Mouse (Mus musculus) testis, adult 2 months (tissue): ENCODE data around the gene Sim2. TPM values are rescaled to one million over a fixed set of nuclear protein-coding genes. Genes with fewer than 3 reads are reported as not detected.

Source experiments
- H3K27ac ChIP-seq: fragments of 200-500 bp; 2 replicates; pipeline ENCODE4 v1.5.1; 2012; ENCODE audit warnings: low read depth, low read length; ENCODE audit not compliant: control insufficient read depth, insufficient read depth
- H3K27me3 ChIP-seq: fragments of 200-500 bp; 2 replicates; pipeline ENCODE4 v1.6.1; 2012; ENCODE audit warnings: mild to moderate bottlenecking, low read length, moderate library complexity; ENCODE audit not compliant: control insufficient read depth, insufficient read depth
- H3K36me3 ChIP-seq: fragments of 200-500 bp; 2 replicates; pipeline ENCODE4 v1.6.1; 2012; ENCODE audit warnings: mild to moderate bottlenecking, low read length; ENCODE audit not compliant: control insufficient read depth, insufficient read depth
- H3K4me1 ChIP-seq: fragments of 200-500 bp; 2 replicates; pipeline ENCODE4 v1.6.1; 2012; ENCODE audit warnings: low read length; ENCODE audit not compliant: control insufficient read depth, insufficient read depth
- H3K4me3 ChIP-seq: fragments of 200-500 bp; 2 replicates; pipeline ENCODE4 v1.5.1; 2012; ENCODE audit warnings: low read depth, mild to moderate bottlenecking, low read length, moderate library complexity, mixed read lengths; ENCODE audit not compliant: control insufficient read depth
- CTCF ChIP-seq: fragments of 200-500 bp; IDR thresholded peaks from 2 replicates; pipeline ENCODE4 v1.5.1; 2012; ENCODE audit warnings: low read depth, mild to moderate bottlenecking, inconsistent platforms, low read length, moderate library complexity; ENCODE audit not compliant: control insufficient read depth, insufficient read depth, insufficient replicate concordance
- POLR2A ChIP-seq: fragments of 200-500 bp; IDR thresholded peaks from 2 replicates; pipeline ENCODE4 v1.6.1; 2012; ENCODE audit warnings: low read depth, mild to moderate bottlenecking, inconsistent platforms, low read length, moderate library complexity; ENCODE audit not compliant: control insufficient read depth
- polyA plus RNA-seq: library from polyadenylated mRNA; depleted of rRNA; stranded (reverse); fragments of >200 nt; gene quantifications from 2 replicates; pipeline ENCODE4 v1.2.3, GENCODE M21; 2012

Gene Sim2
- polyA plus RNA-seq, 1 experiment, result 0.06 TPM

DNA sequence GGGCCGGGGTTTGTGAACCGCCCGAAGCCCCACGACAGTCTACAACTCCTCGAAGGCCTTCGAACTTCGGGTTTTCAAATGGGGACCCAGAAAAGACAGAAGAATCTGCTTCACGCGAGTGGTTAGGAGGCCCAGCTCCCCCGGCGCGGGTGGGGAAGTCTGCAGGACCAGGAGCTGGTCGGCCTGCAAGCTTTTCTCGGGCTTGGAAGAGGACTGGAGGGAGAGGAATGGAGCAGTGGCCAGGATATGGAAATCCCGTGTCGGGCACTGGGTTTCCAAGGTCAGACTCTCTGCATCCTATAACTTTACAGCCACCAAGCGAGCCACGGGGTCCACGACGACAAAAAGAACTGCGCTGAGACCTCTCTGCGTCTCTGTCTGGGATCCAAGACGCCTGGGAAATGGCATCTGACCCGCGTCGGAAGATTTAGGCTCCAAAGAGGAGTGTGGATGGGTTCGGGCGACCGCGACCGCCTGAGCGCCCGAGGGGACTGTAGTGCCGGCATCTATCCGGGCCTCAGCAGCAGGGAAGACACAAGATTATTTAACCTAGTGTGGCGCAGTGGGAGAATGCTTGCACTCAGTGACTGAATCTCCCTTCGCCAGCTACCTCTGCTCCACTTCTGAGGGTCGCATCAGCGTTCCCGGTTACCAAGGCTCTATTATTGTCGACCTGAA lies 744 bp upstream of the Sim2 start:
- Histone ChIP-seq H3K27ac (no peak overlapping the region), H3K4me1 (peaks cover 19% of the 10 kb centered on the region), H3K27me3 (peaks cover 13% of the 10 kb centered on the region), H3K36me3 (no peaks in the 10 kb centered on the region), H3K4me3 (no peak overlapping the region)
- TF ChIP-seq CTCF (no peak), POLR2A (no peak)

DNA sequence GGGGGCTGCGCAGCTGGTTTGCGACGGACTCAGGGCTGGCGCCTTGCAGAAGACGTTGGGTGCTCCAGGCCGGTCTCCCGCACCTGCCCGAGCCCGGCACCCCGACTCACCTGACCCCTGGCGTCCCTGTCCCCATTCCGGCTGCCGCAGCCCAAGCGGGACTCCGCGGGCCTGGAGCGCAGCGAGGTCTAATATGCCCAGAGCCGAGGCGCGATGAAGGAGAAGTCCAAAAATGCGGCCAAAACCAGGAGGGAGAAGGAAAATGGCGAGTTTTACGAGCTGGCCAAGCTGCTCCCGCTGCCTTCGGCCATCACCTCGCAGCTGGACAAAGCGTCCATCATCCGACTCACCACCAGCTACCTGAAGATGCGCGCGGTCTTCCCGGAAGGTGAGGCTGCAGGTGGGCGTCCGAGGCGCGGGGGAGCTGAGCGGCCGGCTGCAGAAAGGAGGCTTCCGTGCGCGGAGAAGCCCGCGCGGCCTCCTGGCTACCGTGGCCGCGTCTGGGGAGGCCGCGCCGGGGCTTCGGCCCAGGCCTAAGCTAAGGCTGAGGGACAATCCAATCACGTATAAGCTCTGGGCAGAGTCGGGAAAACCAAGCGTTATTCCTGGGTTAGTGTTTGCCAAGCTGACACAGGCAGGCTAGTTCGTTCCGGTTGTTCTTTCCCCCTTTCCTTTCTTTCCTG lies 1.0 kb downstream of the Sim2 start:
- peak overlapping the region; percentile 19; the same call in 1 of the 2 replicates for H3K4me3 ChIP-seq
- TF ChIP-seq CTCF (no peak), POLR2A (no peak)
- H3K27ac ChIP-seq, result no peak overlapping the region
- no peaks in the 10 kb centered on the region for H3K36me3 ChIP-seq
- H3K27me3 ChIP-seq, result peaks cover 11% of the 10 kb centered on the region
- H3K4me1 ChIP-seq, result peaks cover 14% of the 10 kb centered on the region

DNA sequence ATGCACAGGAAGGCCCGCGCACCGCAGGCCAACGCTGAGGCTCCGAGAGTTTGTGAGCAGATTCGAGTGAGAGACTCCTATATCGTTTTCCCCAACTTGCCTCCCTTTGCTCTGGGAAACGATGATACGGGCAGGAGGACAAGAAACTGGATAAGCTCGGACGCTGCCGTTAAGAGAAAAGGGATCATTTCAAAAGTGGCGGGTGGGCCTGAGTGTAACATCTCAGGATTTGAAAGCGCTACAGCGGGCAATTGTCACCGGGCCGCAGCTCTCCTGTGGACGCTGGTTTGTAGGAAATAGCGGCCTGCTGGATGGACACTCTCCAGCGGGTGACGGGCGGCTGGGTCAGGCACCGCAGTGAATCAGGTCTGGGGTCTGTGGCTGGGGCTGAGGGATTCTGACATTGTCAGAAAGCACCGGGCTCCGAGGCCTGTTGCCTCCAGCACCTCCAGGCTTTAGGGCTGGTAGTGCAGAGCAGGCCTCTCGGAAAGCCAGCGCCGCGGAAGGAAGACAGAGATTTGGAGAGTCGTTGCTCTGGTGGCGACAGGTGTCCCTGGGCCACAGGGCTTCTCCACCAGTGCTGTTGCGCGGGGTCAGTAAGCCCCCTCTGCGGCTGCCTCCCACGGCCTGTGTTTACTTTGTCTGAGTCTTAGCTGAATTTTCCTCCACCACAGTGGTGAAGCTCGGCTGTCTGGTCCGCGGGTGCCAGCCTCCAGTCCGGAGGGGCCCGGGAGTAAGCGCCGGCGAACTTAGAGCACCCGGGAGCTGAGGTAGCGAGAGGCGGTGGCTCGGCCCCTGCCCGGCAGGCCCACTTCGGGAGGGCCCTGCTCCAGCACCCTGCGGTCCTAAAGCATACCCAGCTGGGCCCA lies 2.2 kb downstream of the Sim2 start:
- H3K27me3 ChIP-seq, result peaks cover 9% of the 10 kb centered on the region
- no peak overlapping the region for H3K27ac ChIP-seq
- TF ChIP-seq CTCF, result no peak
- no peak for TF ChIP-seq POLR2A

DNA sequence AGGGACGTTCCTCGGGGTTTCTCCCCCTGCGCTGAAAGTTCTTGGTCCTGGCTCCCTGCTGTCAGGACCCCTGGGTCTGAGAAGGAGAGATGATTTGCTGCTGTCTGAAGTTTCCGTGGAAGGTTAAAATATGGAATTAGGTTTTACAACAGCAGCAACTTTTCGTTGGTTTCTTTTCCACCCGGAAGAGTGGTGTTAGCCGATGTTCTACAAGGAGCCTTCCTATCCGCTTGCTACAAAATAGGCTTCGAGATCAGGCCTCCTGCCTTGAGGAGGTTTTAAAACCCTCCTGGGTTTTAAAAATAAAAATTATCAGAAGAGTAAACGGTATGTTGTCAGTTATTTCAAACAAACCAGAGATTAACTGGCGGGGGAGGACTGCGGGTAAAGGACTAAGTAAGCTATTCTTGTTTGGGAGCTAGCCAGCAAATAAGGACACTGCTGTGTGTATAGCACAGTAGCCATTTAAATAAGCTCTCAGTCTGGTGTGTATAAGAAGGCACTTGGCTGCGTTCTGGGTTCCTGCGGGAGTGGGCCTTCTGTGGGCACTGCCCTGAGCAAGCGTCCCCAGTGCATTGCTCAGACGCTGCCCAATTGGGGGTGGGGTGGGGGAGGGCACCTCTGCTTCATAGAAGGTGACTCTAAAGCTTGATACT lies 3.0 kb downstream of the Sim2 start:
- Histone ChIP-seq H3K4me1 (peaks cover 14% of the 10 kb centered on the region), H3K36me3 (no peaks in the 10 kb centered on the region), H3K27me3 (peaks cover 9% of the 10 kb centered on the region), H3K27ac (no peak overlapping the region), H3K4me3 (no peak overlapping the region)
- TF ChIP-seq POLR2A, result no peak
- TF ChIP-seq CTCF, result no peak

More for the DNA sequence above, 2.2 kb downstream of the Sim2 start:
- Histone ChIP-seq H3K4me3 (no peak overlapping the region), H3K4me1 (peaks cover 14% of the 10 kb centered on the region), H3K36me3 (no peaks in the 10 kb centered on the region)

DNA sequence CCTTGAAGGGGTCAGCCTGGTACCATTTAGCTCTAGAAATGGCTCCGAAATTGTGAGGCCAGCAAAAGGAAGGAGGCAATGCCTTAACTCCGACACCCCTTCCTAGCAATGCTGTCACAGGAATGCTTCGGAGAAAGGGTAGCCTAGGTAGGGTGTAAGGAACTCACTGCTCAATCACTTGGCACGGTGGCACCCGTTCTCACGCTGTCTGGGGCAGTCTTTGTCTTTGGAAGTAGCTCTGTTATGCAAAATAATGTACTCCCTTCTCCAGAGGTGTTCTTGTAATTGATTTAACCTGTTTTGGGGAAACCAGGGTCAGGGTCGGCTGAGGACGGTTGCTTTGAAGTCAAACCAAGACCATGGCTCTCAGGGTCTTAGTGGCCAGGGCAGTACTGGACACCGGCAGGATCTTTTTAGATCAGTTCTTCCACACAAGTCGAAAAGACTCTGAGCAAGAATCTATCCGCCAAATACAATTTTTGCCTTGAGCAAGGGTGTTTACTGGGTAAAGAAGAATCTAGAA lies 3.6 kb downstream of the Sim2 start:
- TF ChIP-seq POLR2A (no peak), CTCF (no peak)
- Histone ChIP-seq H3K36me3 (no peaks in the 10 kb centered on the region), H3K4me3 (no peak overlapping the region)

DNA sequence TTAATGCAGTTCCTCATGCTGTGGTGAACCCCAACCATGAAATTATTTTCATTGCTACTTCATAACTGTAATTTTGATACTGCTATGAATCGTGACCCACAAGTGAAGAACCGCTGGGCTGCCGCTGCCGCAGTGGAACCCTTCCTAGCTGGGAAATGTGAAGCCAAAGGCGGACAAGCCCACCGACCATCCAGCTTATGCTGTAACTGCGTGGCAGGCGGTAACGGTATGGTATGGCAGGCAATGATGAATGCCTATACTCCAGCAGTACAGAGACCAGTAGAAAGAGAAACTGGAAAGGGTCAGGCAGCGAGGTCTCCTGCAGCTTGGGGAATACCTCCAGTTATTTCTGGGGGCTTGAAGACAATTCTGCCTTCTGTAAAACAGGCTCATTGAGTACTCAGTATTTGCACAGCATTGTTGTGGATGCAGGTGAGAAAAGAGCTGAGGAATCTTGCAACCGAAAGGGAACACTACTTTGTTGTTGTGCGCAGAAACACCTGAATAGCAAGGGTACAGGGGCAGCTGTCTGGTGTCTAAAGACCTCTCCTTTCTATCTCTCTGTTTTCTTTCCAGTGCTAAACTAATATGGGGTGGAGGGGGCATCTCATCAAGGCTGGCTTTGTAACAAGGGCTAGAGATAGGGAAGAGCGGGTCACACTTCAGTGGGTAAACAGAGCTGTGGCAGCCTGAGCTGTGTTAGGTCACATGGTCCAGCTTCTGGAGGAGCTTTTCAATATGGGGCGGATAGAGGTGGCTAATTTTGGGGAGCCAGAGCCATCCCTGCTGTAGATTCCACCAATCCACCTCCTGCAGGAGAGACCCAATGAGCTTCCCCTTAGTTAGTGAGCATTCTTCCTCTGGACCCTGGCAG lies 4.3 kb downstream of the Sim2 start:
- no peak overlapping the region for H3K27ac ChIP-seq
- H3K4me1 ChIP-seq, result peaks cover 14% of the 10 kb centered on the region
- H3K27me3 ChIP-seq, result peaks cover 6% of the 10 kb centered on the region

More for the DNA sequence above, 3.6 kb downstream of the Sim2 start:
- H3K27ac ChIP-seq, result no peak overlapping the region
- H3K4me1 ChIP-seq, result peaks cover 14% of the 10 kb centered on the region
- H3K27me3 ChIP-seq, result peaks cover 6% of the 10 kb centered on the region

More for the DNA sequence above, 4.3 kb downstream of the Sim2 start:
- TF ChIP-seq POLR2A, result no peak
- no peak for TF ChIP-seq CTCF
- no peak overlapping the region for H3K4me3 ChIP-seq
- H3K36me3 ChIP-seq, result no peaks in the 10 kb centered on the region
